Mouse (Mus musculus): ENCODE data around the gene Olfr1177-ps.

Gene Olfr1177-ps

GRCm38 (mm10) chr2:88346392-88346791 lies at the start of gene Olfr1177-ps:
Olfr1177-ps (minus strand) TSS chr2:88346492.
- DNase-seq, result no peak

DNA sequence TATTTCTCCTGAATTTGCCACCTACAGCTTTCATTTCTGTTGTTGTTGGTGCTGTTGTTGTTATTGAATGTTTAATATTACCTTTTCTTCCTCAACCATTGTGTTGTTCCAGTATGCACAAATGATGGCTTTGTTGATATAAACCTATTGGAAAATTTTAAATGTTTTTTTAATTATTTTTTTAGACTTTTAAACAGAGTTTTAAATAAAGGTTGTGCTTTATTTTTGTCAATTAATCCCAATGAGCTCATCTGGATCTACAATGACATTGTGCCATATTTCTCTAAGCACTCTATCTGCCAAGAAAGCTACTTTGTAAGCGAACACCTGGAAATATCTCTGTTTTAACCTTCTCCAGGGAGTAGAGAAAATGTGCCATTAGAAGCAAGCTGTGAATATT lies 40.5 kb upstream of the Olfr1177-ps start, which contains the start of gene Olfr1178:
Gene Olfr1178, plus strand, starts transcription at position 301 of the 400 bp plus-strand sequence.
- no peak for DNase-seq

DNA sequence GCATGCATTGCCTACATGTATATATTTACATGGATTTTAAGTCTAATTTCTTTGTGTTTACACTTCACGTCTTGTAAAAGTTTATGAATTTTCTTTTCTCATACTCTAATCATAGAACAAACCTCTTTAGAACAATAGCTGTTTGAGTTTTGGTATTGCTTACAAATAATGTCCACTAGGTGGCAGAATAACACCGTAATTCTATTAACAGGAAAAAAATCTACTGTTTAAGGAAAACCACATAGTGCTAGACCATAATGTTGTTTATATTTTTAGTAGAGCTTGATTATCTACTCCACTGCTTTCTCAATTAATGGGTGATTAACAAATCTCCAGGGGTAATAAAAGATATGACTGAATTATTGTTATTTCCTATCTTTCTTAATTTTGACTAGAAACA lies 10.0 kb upstream of the Olfr1177-ps start:
- DNase-seq, result no peak

- DNase-seq, result no peak
These were observed 9.9 kb downstream of the Olfr1177-ps start, which contains the start of gene Olfr1176 for GRCm38 (mm10) chr2:88336421-88336820. Olfr1176 (plus strand) TSS chr2:88336721.

GRCm38 (mm10) chr2:88327115-88327514 lies 19.2 kb downstream of the Olfr1177-ps start, which contains the start of gene Olfr1175-ps:
Olfr1175-ps (minus strand) TSS chr2:88327215.
- DNase-seq, result no peak

DNA sequence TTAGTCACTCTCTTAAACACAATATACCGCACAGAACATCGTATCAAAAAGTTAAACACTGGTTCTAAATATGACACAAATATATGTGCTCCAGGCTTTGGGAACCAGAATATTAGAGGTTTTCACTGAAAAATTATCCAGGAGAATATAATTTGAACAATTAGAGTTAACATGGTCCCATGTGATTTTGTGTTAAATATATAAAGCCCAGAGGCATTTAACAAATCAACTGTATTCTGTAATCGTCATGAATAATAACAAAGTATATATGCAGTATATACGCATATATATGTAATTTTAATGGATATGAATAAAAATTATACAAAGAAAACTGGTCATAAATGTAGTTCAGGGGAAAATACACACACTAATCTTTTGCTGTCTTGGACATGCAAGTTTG lies 31.3 kb downstream of the Olfr1177-ps start, which contains the start of gene Olfr1174-ps:
Gene Olfr1174-ps, minus strand, starts transcription at position 101 of the 400 bp plus-strand sequence.
- no peak for DNase-seq
